22 mouse cellular contexts compared by ENCODE assay signal in the genomic region with DNA sequence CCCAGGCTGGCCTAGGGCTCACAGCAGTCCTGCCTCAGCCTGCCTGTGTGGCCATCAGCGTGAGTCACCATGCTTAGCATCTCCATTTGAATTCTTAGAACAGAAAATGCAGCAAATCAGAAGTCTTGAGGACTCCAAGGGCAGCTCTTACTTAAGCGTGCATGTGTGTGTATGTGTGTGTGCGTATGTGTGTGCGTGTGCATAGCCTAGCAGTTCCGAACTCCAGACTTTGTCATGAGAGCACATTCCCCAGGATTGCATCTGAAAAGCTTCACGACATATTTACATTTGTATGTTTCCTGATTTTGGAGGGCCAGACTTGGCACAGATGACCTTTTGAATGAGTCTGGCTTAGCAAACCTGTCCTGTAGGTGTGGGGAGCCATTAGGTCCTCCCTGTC. TPM values are rescaled to one million over a fixed set of nuclear protein-coding genes. Genes with fewer than 3 reads are reported as not detected.
DNase-seq lines count a peak whose midpoint lies in the region; ATAC-seq and TF ChIP-seq lines count a peak whose summit lies in the region.
"Had no signal": no experiment of that assay in that cellular context is flagged by ENCODE, and none has a peak within 500 bp of the region (broad histone marks: within the 10 kb centered on the region; RNA-seq: fewer than 3 reads in every experiment).

No protein-coding gene starts in this region.

- no peak overlapping the region for H3K4me3 ChIP-seq in kidney, postnatal 0 days (replicated peaks; ENCODE audit: low read depth, low read length)
- H3K4me3 ChIP-seq in liver, embryonic 16.5 days (ENCODE audit: low read depth, low read length): no peak overlapping the region
- H3K4me3 ChIP-seq in lung, postnatal 0 days (ENCODE audit: low read depth, low read length): no peak overlapping the region
- H3K4me3 ChIP-seq: embryonic facial prominence, embryonic 13.5 days; forebrain, embryonic 12.5 days; heart, embryonic 15.5 days had no signal

- no peak for TF ChIP-seq CTCF in kidney, postnatal 0 days (IDR thresholded peaks at IDR 0.05; ENCODE audit: low read depth)
- no peak for TF ChIP-seq CTCF in lung, postnatal 0 days (IDR thresholded peaks at IDR 0.05)

- H3K9ac ChIP-seq in kidney, postnatal 0 days (ENCODE audit: low read depth, low read length): no peak overlapping the region
- no peak overlapping the region for H3K9ac ChIP-seq in liver, embryonic 16.5 days (ENCODE audit: low read depth, low read length)
- H3K9ac ChIP-seq in lung, postnatal 0 days (replicated peaks; ENCODE audit: low read depth): no peak overlapping the region
- H3K9ac ChIP-seq: embryonic facial prominence, embryonic 13.5 days; forebrain, embryonic 12.5 days; heart, embryonic 15.5 days had no signal

- H3K27me3 ChIP-seq in kidney, postnatal 0 days (ENCODE audit: insufficient read depth, low read length): no peaks in the 10 kb centered on the region
- no peaks in the 10 kb centered on the region for H3K27me3 ChIP-seq in liver, embryonic 16.5 days (ENCODE audit: control insufficient read depth, insufficient read depth, low read depth, low read length)
- no peaks in the 10 kb centered on the region for H3K27me3 ChIP-seq in lung, postnatal 0 days (replicated peaks; ENCODE audit: insufficient read depth, low read length)
- H3K27me3 ChIP-seq: embryonic facial prominence, embryonic 13.5 days; heart, embryonic 15.5 days had no signal

- no peak for ATAC-seq in kidney, postnatal 0 days (replicated peaks; ENCODE audit: low FRiP score, low read depth)
- ATAC-seq in liver, embryonic 16.5 days (ENCODE audit: low read depth): no peak
- peak; percentile 51 for ATAC-seq in lung, postnatal 0 days
- ATAC-seq: CD4-positive, CD25-positive, alpha-beta regulatory T cell, adult 4 months; forebrain, embryonic 16.5 days had no signal

- peaks cover 17% of the 10 kb centered on the region for H3K4me1 ChIP-seq in kidney, postnatal 0 days (replicated peaks; ENCODE audit: insufficient read depth, low read length)
- H3K4me1 ChIP-seq in liver, embryonic 16.5 days (ENCODE audit: control insufficient read depth, low read depth, low read length): peaks cover 33% of the 10 kb centered on the region
- peaks cover 6% of the 10 kb centered on the region; the same call in 1 of the 2 replicates for H3K4me1 ChIP-seq in lung, postnatal 0 days (ENCODE audit: insufficient read depth, low read depth, low read length)

- no peak for DNase-seq in kidney, postnatal 0 days (ENCODE audit: low spot score)
- no peak for DNase-seq in kidney, adult 8-10 months
- no peak for DNase-seq in liver
- DNase-seq in lung, postnatal 0 days (ENCODE audit: low spot score): peak; percentile 57
- DNase-seq in lung, postnatal 14 days: no peak
- DNase-seq in adrenal gland, postnatal 14 days: no peak
- DNase-seq: adrenal gland, adult 8-10 months; B cell, adult 2 months; cerebellum, adult 11 months; cerebellum, adult 8-10 months; cerebellum, postnatal 14 days; gastrocnemius, postnatal 10 days; heart, adult 18-20 months; heart, postnatal 14 days had no signal

- WGBS in kidney, postnatal 0 days: 86% methylated on average over 6 of the region's 6 CpGs
- WGBS in liver, embryonic 16.5 days (ENCODE audit: insufficient replicate concordance): 88% methylated on average over 6 of the region's 6 CpGs
- WGBS in lung, postnatal 0 days: 55% methylated on average over 6 of the region's 6 CpGs

- no peak for TF ChIP-seq EP300 in lung, postnatal 0 days (IDR thresholded peaks at IDR 0.05)

- 0 out of 2 replicates have a peak, but pooled peaks cover 7% of the 10 kb centered on the region for H3K36me3 ChIP-seq in kidney, postnatal 0 days (ENCODE audit: insufficient read depth, low read length)
- H3K36me3 ChIP-seq in liver, embryonic 16.5 days (ENCODE audit: control insufficient read depth, insufficient read depth): no peaks in the 10 kb centered on the region
- H3K36me3 ChIP-seq in lung, postnatal 0 days (ENCODE audit: insufficient read depth, low read length): no peaks in the 10 kb centered on the region

- H3K4me2 ChIP-seq in kidney, postnatal 0 days (ENCODE audit: low read length): no peak overlapping the region
- no peak overlapping the region for H3K4me2 ChIP-seq in liver, embryonic 16.5 days (ENCODE audit: low read depth, low read length)
- H3K4me2 ChIP-seq in lung, postnatal 0 days (replicated peaks; ENCODE audit: low read depth, low read length): no peak overlapping the region
- H3K4me2 ChIP-seq: embryonic facial prominence, embryonic 13.5 days; forebrain, embryonic 12.5 days; heart, embryonic 11.5 days; heart, embryonic 15.5 days had no signal

- H3K9me3 ChIP-seq in kidney, postnatal 0 days (replicated peaks; ENCODE audit: low read length): no peaks in the 10 kb centered on the region
- no peaks in the 10 kb centered on the region for H3K9me3 ChIP-seq in liver, embryonic 16.5 days (replicated peaks; ENCODE audit: control insufficient read depth, low read length)
- no peaks in the 10 kb centered on the region for H3K9me3 ChIP-seq in lung, postnatal 0 days (ENCODE audit: low read length)
- H3K9me3 ChIP-seq: embryonic facial prominence, embryonic 13.5 days; forebrain, embryonic 12.5 days; G1E; heart, embryonic 15.5 days had no signal

- peak overlapping the region; percentile 25; the same call in 1 of the 2 replicates for H3K27ac ChIP-seq in kidney, postnatal 0 days
- 0 out of 2 replicates have a peak overlapping the region, but pooled peaks have one; percentile 1 for H3K27ac ChIP-seq in liver, embryonic 16.5 days (ENCODE audit: low read length)
- H3K27ac ChIP-seq in lung, postnatal 0 days (ENCODE audit: low read length): 0 out of 2 replicates have a peak overlapping the region, but pooled peaks have one; percentile 11
- H3K27ac ChIP-seq: embryonic facial prominence, embryonic 13.5 days; forebrain, embryonic 12.5 days; heart, embryonic 15.5 days had no signal

RNA-seq across cellular contexts. Expression of a gene that starts 2.0 kb away (rescaled TPM):
- 36.6 and 43.6 TPM in 2 replicates for polyA plus RNA-seq in kidney, postnatal 0 days (2015; fragmentation: Nextera tagmentation; extraction: Ambion mirVana)
- polyA plus RNA-seq in liver, embryonic 16.5 days (2015; fragmentation: Nextera tagmentation; extraction: Ambion mirVana): 59.4 and 63.0 TPM in 2 replicates
- polyA plus RNA-seq in lung, postnatal 0 days (2015; fragmentation: Nextera tagmentation; extraction: Ambion mirVana): 26.0 and 28.4 TPM in 2 replicates
- total RNA-seq in adrenal gland, postnatal 14 days (2021): 32.3 and 34.4 TPM in 2 replicates
